Mouse (Mus musculus): ENCODE results near the gene Akap12.

The Akap12 gene

GRCm38 (mm10) chr10:4355882-4356451 lies 89.8 kb downstream of the Akap12 start:
- no peak for DNase-seq (ENCODE audit: low read depth in 1 of 2, low spot score in 2 of 2)

- DNase-seq (ENCODE audit: low read depth in 1 of 2, low spot score in 2 of 2): no peak
Observed at GRCm38 (mm10) chr10:4356640-4357039, 90.5 kb downstream of the Akap12 start.

- no peak for DNase-seq (ENCODE audit: low read depth in 1 of 2, low spot score in 2 of 2)
Observed at GRCm38 (mm10) chr10:4357435-4357834, 91.3 kb downstream of the Akap12 start.

GRCm38 (mm10) chr10:4364618-4365017 lies 98.4 kb downstream of the Akap12 start:
- no peak for DNase-seq (ENCODE audit: low read depth in 1 of 2, low spot score in 2 of 2)

GRCm38 (mm10) chr10:4370105-4370504 lies 103.9 kb downstream of the Akap12 start:
- DNase-seq (ENCODE audit: low read depth in 1 of 2, low spot score in 2 of 2): no peak

- no peak for DNase-seq (ENCODE audit: low read depth in 1 of 2, low spot score in 2 of 2)
Observed at GRCm38 (mm10) chr10:4372011-4372410, 105.8 kb downstream of the Akap12 start.

- DNase-seq (ENCODE audit: low read depth in 1 of 2, low spot score in 2 of 2): no peak
Observed at GRCm38 (mm10) chr10:4373558-4373957, 107.4 kb downstream of the Akap12 start.

GRCm38 (mm10) chr10:4374239-4374638 lies 108.1 kb downstream of the Akap12 start:
- no peak for DNase-seq (ENCODE audit: low read depth in 1 of 2, low spot score in 2 of 2)

GRCm38 (mm10) chr10:4374734-4375133 lies 108.6 kb downstream of the Akap12 start:
- no peak for DNase-seq (ENCODE audit: low read depth in 1 of 2, low spot score in 2 of 2)

GRCm38 (mm10) chr10:4375267-4375666 lies 109.1 kb downstream of the Akap12 start:
- DNase-seq (ENCODE audit: low read depth in 1 of 2, low spot score in 2 of 2): no peak

GRCm38 (mm10) chr10:4376461-4376860 lies 110.3 kb downstream of the Akap12 start:
- DNase-seq (ENCODE audit: low read depth in 1 of 2, low spot score in 2 of 2): no peak

GRCm38 (mm10) chr10:4376931-4377330 lies 110.8 kb downstream of the Akap12 start:
- DNase-seq (ENCODE audit: low read depth in 1 of 2, low spot score in 2 of 2): no peak

- DNase-seq (ENCODE audit: low read depth in 1 of 2, low spot score in 2 of 2): no peak
Observed at GRCm38 (mm10) chr10:4380748-4381147, 114.6 kb downstream of the Akap12 start.

GRCm38 (mm10) chr10:4384244-4384643 lies 118.1 kb downstream of the Akap12 start:
- no peak for DNase-seq (ENCODE audit: low read depth in 1 of 2, low spot score in 2 of 2)

- DNase-seq (ENCODE audit: low read depth in 1 of 2, low spot score in 2 of 2): peak; percentile 72 to 84
Observed at GRCm38 (mm10) chr10:4386609-4387591, 120.7 kb downstream of the Akap12 start.

GRCm38 (mm10) chr10:4387701-4388383 lies 121.7 kb downstream of the Akap12 start, which contains the start of gene Zbtb2:
TSS of gene Zbtb2 (minus strand) at chr10:4388108.
- peak in 1 of 2 experiments; percentile 10 for DNase-seq (ENCODE audit: low read depth in 1 of 2, low spot score in 2 of 2)

- peak in 1 of 2 experiments; percentile 13 for DNase-seq (ENCODE audit: low read depth in 1 of 2, low spot score in 2 of 2)
Observed at GRCm38 (mm10) chr10:4388384-4388745, 122.2 kb downstream of the Akap12 start.

GRCm38 (mm10) chr10:4389036-4389435 lies 122.9 kb downstream of the Akap12 start:
- no peak for DNase-seq (ENCODE audit: low read depth in 1 of 2, low spot score in 2 of 2)

- no peak for DNase-seq (ENCODE audit: low read depth in 1 of 2, low spot score in 2 of 2)
Observed at GRCm38 (mm10) chr10:4389461-4390112, 123.4 kb downstream of the Akap12 start.

GRCm38 (mm10) chr10:4390550-4390949 lies 124.4 kb downstream of the Akap12 start:
- DNase-seq (ENCODE audit: low read depth in 1 of 2, low spot score in 2 of 2): no peak

GRCm38 (mm10) chr10:4391076-4391475 lies 124.9 kb downstream of the Akap12 start:
- no peak for DNase-seq (ENCODE audit: low read depth in 1 of 2, low spot score in 2 of 2)

All from monocyte, adult 2 months (primary cell).